Mouse (Mus musculus) small intestine, adult 2 months (tissue): ENCODE measurements around the gene Olfr303. TPM values are rescaled to one million over a fixed set of nuclear protein-coding genes. Genes with fewer than 3 reads are reported as not detected.

Source experiments
- H3K27ac ChIP-seq: fragments of 200-500 bp; 2 replicates; pipeline ENCODE4 v1.5.1; 2012; ENCODE audit warnings: low read depth, low read length, control low read depth, inconsistent platforms; ENCODE audit not compliant: insufficient read depth
- H3K27me3 ChIP-seq: fragments of 200-500 bp; 2 replicates; pipeline ENCODE4 v1.6.1; 2012; ENCODE audit warnings: mild to moderate bottlenecking, moderate library complexity, low read length, inconsistent platforms; ENCODE audit not compliant: control insufficient read depth, insufficient read depth
- H3K36me3 ChIP-seq: fragments of 200-500 bp; 2 replicates; pipeline ENCODE4 v1.6.1; 2012; ENCODE audit warnings: mild to moderate bottlenecking, low read length, control low read depth, inconsistent platforms; ENCODE audit not compliant: control insufficient read depth, insufficient read depth
- H3K4me1 ChIP-seq: fragments of 200-500 bp; 2 replicates; pipeline ENCODE4 v1.6.1; 2012; ENCODE audit warnings: low read length, inconsistent platforms, mixed read lengths; ENCODE audit not compliant: control insufficient read depth, insufficient read depth, insufficient read length
- H3K4me3 ChIP-seq: fragments of 200-500 bp; 2 replicates; pipeline ENCODE4 v1.5.1; 2012; ENCODE audit warnings: low read depth, mild to moderate bottlenecking, control low read depth, inconsistent platforms, low read length, moderate library complexity
- CTCF ChIP-seq: fragments of 200-500 bp; IDR thresholded peaks from 2 replicates; pipeline ENCODE4 v1.5.1; 2012; ENCODE audit warnings: low read depth, mild to moderate bottlenecking, control low read depth, inconsistent platforms, low read length, moderate library complexity, mixed read lengths; ENCODE audit not compliant: insufficient replicate concordance, insufficient read length; ENCODE audit errors: extremely low read depth
- POLR2A ChIP-seq: fragments of 200-500 bp; IDR thresholded peaks from 2 replicates; pipeline ENCODE4 v1.6.1; 2012; ENCODE audit warnings: low read depth, mild to moderate bottlenecking, control low read depth, inconsistent platforms, low read length, moderate library complexity
- WGBS: fragments of 180-500 bp; shearing (Covaris S2); methylation state at CpG from one replicate; pipeline ENCODE4 v1.1.7; 2018; 5-methylcytosine and 5-hydroxymethylcytosine counted together
- polyA plus RNA-seq: library from polyadenylated mRNA; depleted of rRNA; stranded (reverse); fragments of >200 nt; gene quantifications from 2 replicates; pipeline ENCODE4 v1.2.3, GENCODE M21; 2012; rRNA removed

The Olfr303 gene
- polyA plus RNA-seq, 1 experiment: not detected

DNA sequence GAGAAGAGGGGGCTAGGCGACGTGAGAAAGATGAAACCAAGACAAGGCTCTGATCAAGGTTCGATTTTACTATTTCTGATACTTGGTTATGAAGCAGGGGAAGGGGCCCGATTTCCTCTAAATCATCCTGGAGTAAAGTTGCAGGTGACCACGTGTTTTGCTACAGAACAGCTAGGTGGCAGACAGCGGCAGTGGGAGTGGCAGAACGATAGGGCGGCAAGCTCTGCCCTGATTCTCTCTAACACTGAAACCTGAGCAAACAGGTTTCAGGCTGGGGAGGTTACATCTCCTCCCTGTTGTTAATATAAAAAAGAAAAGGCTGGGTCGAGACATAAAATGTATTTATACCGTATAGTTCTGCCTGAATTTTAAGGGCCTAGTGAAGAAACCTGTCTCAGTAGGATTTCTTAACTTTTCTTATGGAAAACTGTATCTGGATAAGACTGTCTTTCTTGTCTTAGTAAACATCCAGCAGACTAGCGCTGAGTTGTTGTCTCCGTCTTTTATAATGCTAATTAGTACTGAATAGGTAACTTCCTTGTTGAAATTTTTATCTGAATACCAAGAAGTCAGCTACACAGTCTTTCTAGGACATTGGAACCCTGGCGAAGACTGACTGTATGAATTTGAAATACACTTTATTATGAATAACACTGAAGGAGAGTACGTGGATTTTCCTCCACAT is 54.6 kb downstream of the Olfr303 start:
- TF ChIP-seq CTCF (no peak), POLR2A (no peak)
- WGBS: 56% methylated on average over 14 of the region's 14 CpGs
- no peak overlapping the region for H3K4me3 ChIP-seq
- H3K4me1 ChIP-seq: no peaks in the 10 kb centered on the region
- no peak overlapping the region for H3K27ac ChIP-seq
- no peaks in the 10 kb centered on the region for H3K27me3 ChIP-seq
- H3K36me3 ChIP-seq: no peaks in the 10 kb centered on the region

Other genes starting within 250 kb of the Olfr303 start
- gene Vmn2r75, start 226.0 kb downstream of the Olfr303 start, polyA plus RNA-seq: not detected in 2 replicates
- gene Vmn2r76, start 151.5 kb downstream of the Olfr303 start, polyA plus RNA-seq: not detected in 2 replicates
- not detected in 2 replicates for gene Olfr310, start 120.6 kb downstream of the Olfr303 start, polyA plus RNA-seq
- not detected in 2 replicates for gene Olfr309, start 84.1 kb downstream of the Olfr303 start, polyA plus RNA-seq
- gene Olfr308, start 72.2 kb downstream of the Olfr303 start, polyA plus RNA-seq: not detected in 2 replicates
- gene Olfr307, start 60.2 kb downstream of the Olfr303 start, polyA plus RNA-seq: not detected in 2 replicates
- not detected in 2 replicates for gene Olfr305, start 30.9 kb downstream of the Olfr303 start, polyA plus RNA-seq
- not detected in 2 replicates for gene Olfr304, start 11.1 kb downstream of the Olfr303 start, polyA plus RNA-seq
- gene Olfr301, start 6.1 kb upstream of the Olfr303 start, polyA plus RNA-seq: not detected in 2 replicates
- not detected in 2 replicates for gene Olfr299, start 62.1 kb upstream of the Olfr303 start, polyA plus RNA-seq
- not detected in 2 replicates for gene Olfr298, start 94.7 kb upstream of the Olfr303 start, polyA plus RNA-seq
- gene Olfr297, start 122.2 kb upstream of the Olfr303 start, polyA plus RNA-seq: not detected in 2 replicates
- gene Olfr295, start 186.1 kb upstream of the Olfr303 start, polyA plus RNA-seq: not detected in 2 replicates
- gene Olfr294, start 218.9 kb upstream of the Olfr303 start, polyA plus RNA-seq: not detected in 2 replicates